Mouse (Mus musculus) spleen, adult 2 months (tissue): Measurements from ENCODE around the gene Plch2.

Source experiments
- CTCF ChIP-seq: fragments of 200-500 bp; IDR thresholded peaks from 2 replicates; pipeline ENCODE4 v1.5.1; 2011; ENCODE audit warnings: mild to moderate bottlenecking, inconsistent platforms; ENCODE audit not compliant: insufficient read depth, insufficient read length, insufficient replicate concordance; ENCODE audit errors: extremely low read depth
- POLR2A ChIP-seq: fragments of 200-500 bp; IDR thresholded peaks from 2 replicates; pipeline ENCODE4 v1.6.1; 2011; ENCODE audit warnings: low read depth, low read length, inconsistent platforms

GRCm38 (mm10) chr4:155070921-155071320 lies 14.3 kb upstream of the Plch2 start:
- TF ChIP-seq POLR2A (no peak), CTCF (no peak)
